Mouse (Mus musculus): ENCODE measurements around the gene Ccnt1. TPM values are rescaled to one million over a fixed set of nuclear protein-coding genes. Genes with fewer than 3 reads are reported as not detected.

Gene Ccnt1
- total and polyA plus RNA-seq, 3 experiments, result 19.5 to 63.2 (median 44.0) TPM

GRCm38 (mm10) chr15:98595049-98595448 is 24.3 kb upstream of the Ccnt1 start:
- Histone ChIP-seq H3K9ac (ENCODE audit: control insufficient read depth, low read depth, low read length, poor library complexity, severe bottlenecking) (no peak overlapping the region), H3K79me2 (ENCODE audit: control insufficient read depth, insufficient read depth, low read length, poor library complexity) (no peaks in the 10 kb centered on the region; the same call in 1 of the 2 replicates), H3K36me3 (ENCODE audit: control insufficient read depth in 1 of 2, insufficient read depth in 2 of 2, low read length in 2 of 2) (peaks cover 7 to 28% of the 10 kb centered on the region in 2 experiments), H3K4me1 (ENCODE audit: control insufficient read depth in 1 of 2, insufficient read depth in 2 of 2, low read length in 2 of 2) (peaks cover 10 to 11% of the 10 kb centered on the region in 2 experiments), H3K4me3 (ENCODE audit: control insufficient read depth in 1 of 2, insufficient read depth in 1 of 2, low read depth in 2 of 2, low read length in 2 of 2) (no peak overlapping the region), H3K9me3 (replicated peaks; ENCODE audit: insufficient read depth, low read length) (no peaks in the 10 kb centered on the region), H3K27me3 (ENCODE audit: control insufficient read depth in 1 of 2, insufficient read depth in 2 of 2, low read length in 2 of 2) (no peaks in the 10 kb centered on the region), H3K27ac (ENCODE audit: control insufficient read depth, low read depth, low read length) (no peak overlapping the region)
- TF ChIP-seq MAFK (IDR thresholded peaks at IDR 0.05; ENCODE audit: borderline replicate concordance, low read depth, low read length) (no peak), MYB (IDR thresholded peaks at IDR 0.05; ENCODE audit: low read depth, low read length) (no peak)
- DNase-seq (ENCODE audit: low read depth, low spot score), result no peak

GRCm38 (mm10) chr15:98594193-98594592 is 23.5 kb upstream of the Ccnt1 start:
- Histone ChIP-seq H3K4me3 (ENCODE audit: control insufficient read depth in 1 of 2, insufficient read depth in 1 of 2, low read depth in 2 of 2, low read length in 2 of 2) (no peak overlapping the region), H3K27ac (ENCODE audit: control insufficient read depth, low read depth, low read length) (no peak overlapping the region), H3K36me3 (ENCODE audit: control insufficient read depth in 1 of 2, insufficient read depth in 2 of 2, low read length in 2 of 2) (peaks cover 16 to 23% of the 10 kb centered on the region in 2 experiments), H3K9ac (ENCODE audit: control insufficient read depth, low read depth, low read length, poor library complexity, severe bottlenecking) (no peak overlapping the region), H3K9me3 (replicated peaks; ENCODE audit: insufficient read depth, low read length) (no peaks in the 10 kb centered on the region), H3K79me2 (ENCODE audit: control insufficient read depth, insufficient read depth, low read length, poor library complexity) (no peaks in the 10 kb centered on the region), H3K27me3 (ENCODE audit: control insufficient read depth in 1 of 2, insufficient read depth in 2 of 2, low read length in 2 of 2) (no peaks in the 10 kb centered on the region), H3K4me1 (ENCODE audit: control insufficient read depth in 1 of 2, insufficient read depth in 2 of 2, low read length in 2 of 2) (peaks cover 17 to 19% of the 10 kb centered on the region in 2 experiments)
- no peak for DNase-seq (ENCODE audit: low read depth, low spot score)
- no peak for TF ChIP-seq UBTF (IDR thresholded peaks at IDR 0.05; ENCODE audit: borderline replicate concordance, insufficient read depth, low read depth, low read length)

DNA sequence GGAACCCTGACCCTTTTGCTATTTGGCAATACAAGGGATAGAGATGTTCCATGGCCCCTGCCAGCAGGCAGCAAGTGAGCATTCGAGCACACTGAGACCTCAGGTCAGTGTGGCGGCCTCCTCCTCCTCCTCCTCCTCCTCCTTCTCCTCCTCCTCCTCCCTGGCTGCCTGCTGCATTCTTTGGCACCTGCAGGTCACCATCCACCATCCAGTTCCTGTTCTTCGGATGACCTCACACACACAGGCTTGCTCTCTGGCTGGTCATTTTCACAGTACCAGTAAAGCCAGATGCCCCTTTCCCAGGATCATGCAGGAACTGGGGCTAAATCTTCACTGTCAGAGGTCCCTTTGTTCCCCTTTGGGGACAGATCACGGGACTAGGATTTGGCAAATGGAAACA is 20.7 kb upstream of the Ccnt1 start:
- H3K9ac ChIP-seq (ENCODE audit: control insufficient read depth, low read depth, low read length, poor library complexity, severe bottlenecking), result no peak overlapping the region
- H3K27ac ChIP-seq (ENCODE audit: control insufficient read depth, low read depth, low read length), result no peak overlapping the region
- no peak for DNase-seq (ENCODE audit: low read depth, low spot score)
- no peaks in the 10 kb centered on the region for H3K9me3 ChIP-seq (replicated peaks; ENCODE audit: insufficient read depth, low read length)
- no peaks in the 10 kb centered on the region for H3K27me3 ChIP-seq (ENCODE audit: control insufficient read depth in 1 of 2, insufficient read depth in 2 of 2, low read length in 2 of 2)
- peaks cover 15 to 36% of the 10 kb centered on the region in 2 experiments for H3K36me3 ChIP-seq (ENCODE audit: control insufficient read depth in 1 of 2, insufficient read depth in 2 of 2, low read length in 2 of 2)
- no peaks in the 10 kb centered on the region for H3K79me2 ChIP-seq (ENCODE audit: control insufficient read depth, insufficient read depth, low read length, poor library complexity)
- TF ChIP-seq USF1 (IDR thresholded peaks at IDR 0.05; ENCODE audit: low read depth, low read length) (no peak), RAD21 (IDR thresholded peaks at IDR 0.05; ENCODE audit: low read depth, low read length) (no peak), USF2 (IDR thresholded peaks at IDR 0.05; ENCODE audit: borderline replicate concordance in 1 of 2, insufficient read depth in 1 of 2, low read depth in 1 of 2, low read length in 2 of 2) (no peak), NRF1 (IDR thresholded peaks at IDR 0.05; ENCODE audit: insufficient read depth, low read depth, low read length, poor library complexity, severe bottlenecking) (no peak), ZNF384 (IDR thresholded peaks at IDR 0.05; ENCODE audit: low read depth, low read length) (no peak), MAX (IDR thresholded peaks at IDR 0.05; ENCODE audit: low read length) (no peak), BHLHE40 (IDR thresholded peaks at IDR 0.05; ENCODE audit: borderline replicate concordance, low read depth, low read length) (no peak), GATA1 (IDR thresholded peaks at IDR 0.05; ENCODE audit: low read depth, low read length) (no peak), NELFE (IDR thresholded peaks at IDR 0.05; ENCODE audit: low read depth, low read length) (no peak), KAT2A (conservative IDR thresholded peaks at IDR 0.05; ENCODE audit: low read depth, low read length) (no peak), TCF12 (IDR thresholded peaks at IDR 0.05; ENCODE audit: low read depth, low read length) (no peak)
- no peak overlapping the region for H3K4me3 ChIP-seq (ENCODE audit: control insufficient read depth in 1 of 2, insufficient read depth in 1 of 2, low read depth in 2 of 2, low read length in 2 of 2)
- peaks cover 37% of the 10 kb centered on the region in 2 experiments for H3K4me1 ChIP-seq (ENCODE audit: control insufficient read depth in 1 of 2, insufficient read depth in 2 of 2, low read length in 2 of 2)
